Mouse (Mus musculus) liver, adult 2 months (tissue): ENCODE results near the gene Fto. TPM values are rescaled to one million over a fixed set of nuclear protein-coding genes. Genes with fewer than 3 reads are reported as not detected.
A peak's percentile ranks its signal among the peaks of the same experiment; 100 is the strongest.

Experiments
- DNase-seq: peaks from one replicate; pipeline ENCODE4 v3.0.0-alpha.2; 2011; ENCODE audit warnings: low read depth, low spot score; ENCODE audit errors: extremely low read depth
- H3K27ac ChIP-seq: fragments of 200-500 bp; replicated peaks from 2 replicates; pipeline ENCODE4 v1.5.1; 2012; ENCODE audit warnings: low read depth, mild to moderate bottlenecking, control low read depth, inconsistent platforms, low read length; ENCODE audit not compliant: insufficient read depth
- H3K27me3 ChIP-seq: fragments of 200-500 bp; 2 replicates; pipeline ENCODE4 v1.6.1; 2012; ENCODE audit warnings: mild to moderate bottlenecking, moderate library complexity, low read length, inconsistent platforms; ENCODE audit not compliant: control insufficient read depth, insufficient read depth
- H3K36me3 ChIP-seq: fragments of 200-500 bp; 2 replicates; pipeline ENCODE4 v1.6.1; 2012; ENCODE audit warnings: low read length, inconsistent platforms; ENCODE audit not compliant: control insufficient read depth, insufficient read depth
- H3K4me1 ChIP-seq: fragments of 200-500 bp; 2 replicates; pipeline ENCODE4 v1.6.1; 2011; ENCODE audit warnings: low read length; ENCODE audit not compliant: control insufficient read depth, insufficient read depth
- H3K4me3 ChIP-seq: fragments of 200-500 bp; 2 replicates; pipeline ENCODE4 v1.5.1; 2011; ENCODE audit warnings: low read depth, mild to moderate bottlenecking, control low read depth, low read length, moderate library complexity; ENCODE audit not compliant: insufficient read depth
- H3K79me2 ChIP-seq: fragments of 200-500 bp; 2 replicates; pipeline ENCODE4 v1.6.1; 2012; ENCODE audit warnings: inconsistent platforms, mild to moderate bottlenecking, low read length, moderate library complexity; ENCODE audit not compliant: control insufficient read depth, insufficient read depth
- H3K9ac ChIP-seq: fragments of 200-500 bp; 2 replicates; pipeline ENCODE4 v1.6.1; 2012; ENCODE audit warnings: low read depth, mild to moderate bottlenecking, control low read depth, inconsistent platforms, low read length
- CTCF ChIP-seq: fragments of 200-500 bp; IDR thresholded peaks from 2 replicates; pipeline ENCODE4 v1.5.1; 2011; ENCODE audit warnings: low read depth, low read length, control low read depth
- POLR2A ChIP-seq: fragments of 200-500 bp; IDR thresholded peaks from 2 replicates; pipeline ENCODE4 v1.6.1; 2011; ENCODE audit warnings: low read length, control low read depth; ENCODE audit not compliant: insufficient read depth; ENCODE audit errors: extremely low read depth
- WGBS: fragments of 180-500 bp; shearing (Covaris S2); methylation state at CpG from one replicate; pipeline ENCODE4 v1.1.7; 2018; 5-methylcytosine and 5-hydroxymethylcytosine counted together
- polyA plus RNA-seq: library from polyadenylated mRNA; depleted of rRNA; stranded (reverse); fragments of >200 nt; gene quantifications from 2 replicates; pipeline ENCODE4 v1.2.3, GENCODE M21; 2012
- total RNA-seq: library from RNA; depleted of rRNA; stranded (reverse); fragments of >200 nt; gene quantifications from 2 replicates; pipeline ENCODE4 v1.2.3, GENCODE M21; 2014

Gene Fto
- total and polyA plus RNA-seq, 2 experiments, result 14.1 to 15.6 TPM

- TF ChIP-seq CTCF (no peak), POLR2A (no peak)
- Histone ChIP-seq H3K27me3 (no peaks in the 10 kb centered on the region), H3K4me3 (no peak overlapping the region), H3K36me3 (no peaks in the 10 kb centered on the region), H3K9ac (no peak overlapping the region), H3K4me1 (no peaks in the 10 kb centered on the region), H3K79me2 (no peaks in the 10 kb centered on the region), H3K27ac (no peak overlapping the region)
- WGBS, result 95% methylated on average over 11 of the region's 11 CpGs
- DNase-seq, result no peak
Measured at GRCm38 (mm10) chr8:91584620-91585415, 271.5 kb downstream of the Fto start.

- no peaks in the 10 kb centered on the region for H3K4me1 ChIP-seq
- 79% methylated on average over 10 of the region's 10 CpGs for WGBS
- no peaks in the 10 kb centered on the region for H3K36me3 ChIP-seq
- H3K79me2 ChIP-seq, result no peaks in the 10 kb centered on the region
- no peak for DNase-seq
- no peak overlapping the region for H3K4me3 ChIP-seq
- H3K27ac ChIP-seq, result no peak overlapping the region
- H3K9ac ChIP-seq, result no peak overlapping the region
- TF ChIP-seq POLR2A (no peak), CTCF (no peak)
- no peaks in the 10 kb centered on the region for H3K27me3 ChIP-seq
Measured at GRCm38 (mm10) chr8:91592436-91593105, 279.2 kb downstream of the Fto start.

- no peak overlapping the region for H3K4me3 ChIP-seq
- 57% methylated on average over 12 of the region's 12 CpGs for WGBS
- H3K27ac ChIP-seq, result no peak overlapping the region
- H3K36me3 ChIP-seq, result no peaks in the 10 kb centered on the region
- no peak for TF ChIP-seq CTCF
- TF ChIP-seq POLR2A, result no peak
- no peaks in the 10 kb centered on the region for H3K79me2 ChIP-seq
- H3K4me1 ChIP-seq, result no peaks in the 10 kb centered on the region
- no peaks in the 10 kb centered on the region for H3K27me3 ChIP-seq
- DNase-seq, result peak; percentile 6
- H3K9ac ChIP-seq, result no peak overlapping the region
Measured at GRCm38 (mm10) chr8:91593202-91593781, 280.0 kb downstream of the Fto start.

- H3K27me3 ChIP-seq, result no peaks in the 10 kb centered on the region
- 92% methylated on average over 14 of the region's 14 CpGs for WGBS
- TF ChIP-seq CTCF, result no peak
- no peak for TF ChIP-seq POLR2A
- no peak overlapping the region for H3K4me3 ChIP-seq
- H3K79me2 ChIP-seq, result no peaks in the 10 kb centered on the region; the same call in 1 of the 2 replicates
- no peaks in the 10 kb centered on the region for H3K36me3 ChIP-seq
- no peak overlapping the region for H3K27ac ChIP-seq
- no peak overlapping the region for H3K9ac ChIP-seq
- no peak for DNase-seq
- no peaks in the 10 kb centered on the region for H3K4me1 ChIP-seq
Measured at GRCm38 (mm10) chr8:91599349-91599837, 286.1 kb downstream of the Fto start.

- Histone ChIP-seq H3K79me2 (no peaks in the 10 kb centered on the region; the same call in 1 of the 2 replicates), H3K4me1 (no peaks in the 10 kb centered on the region), H3K4me3 (no peak overlapping the region), H3K27ac (no peak overlapping the region), H3K27me3 (no peaks in the 10 kb centered on the region), H3K36me3 (no peaks in the 10 kb centered on the region), H3K9ac (no peak overlapping the region)
- DNase-seq, result no peak
- TF ChIP-seq POLR2A, result no peak
- no peak for TF ChIP-seq CTCF
- 93% methylated on average over 9 of the region's 9 CpGs for WGBS
Measured at GRCm38 (mm10) chr8:91603751-91604150, 290.4 kb downstream of the Fto start.
